Mouse (Mus musculus) lung, postnatal 0 days (tissue): ENCODE measurements at regions not wholly inside any gene's neighbourhood (a gene's known extent, or its start where the extent isn't known, plus 50 kb on each side); places are given as distances from the start of the nearest gene placed in this dataset.

ENCODE experiments used
- ATAC-seq: fragments of 200-750 bp; cut with Nextera tagmentation; 2 replicates; pipeline ENCODE4 v1.8.0; 2017; ENCODE audit warnings: moderate library complexity
- DNase-seq: peaks from one replicate; pipeline ENCODE4 v3.0.0-alpha.2; 2016; ENCODE audit warnings: low spot score
- H3K27ac ChIP-seq: fragments of 300-500 bp; sonication (generic); 2 replicates; pipeline ENCODE4 v1.5.1; 2014; ENCODE audit warnings: antibody characterized with exemption, mild to moderate bottlenecking, low read length, mixed read lengths
- H3K27me3 ChIP-seq: fragments of 300-500 bp; sonication (generic); replicated peaks from 2 replicates; pipeline ENCODE4 v1.6.1; 2014; ENCODE audit warnings: low read length, mixed read lengths; ENCODE audit not compliant: insufficient read depth
- H3K36me3 ChIP-seq: fragments of 300-500 bp; sonication (generic); 2 replicates; pipeline ENCODE4 v1.6.1; 2014; ENCODE audit warnings: low read length, mixed read lengths; ENCODE audit not compliant: insufficient read depth
- H3K4me1 ChIP-seq: fragments of 300-500 bp; sonication (generic); 2 replicates; pipeline ENCODE4 v1.6.1; 2014; ENCODE audit warnings: antibody characterized with exemption, low read depth, low read length, mixed read lengths; ENCODE audit not compliant: insufficient read depth
- H3K4me2 ChIP-seq: fragments of 300-500 bp; sonication (generic); replicated peaks from 2 replicates; pipeline ENCODE4 v1.6.1; 2014; ENCODE audit warnings: low read depth, mild to moderate bottlenecking, low read length, moderate library complexity, mixed read lengths
- H3K4me3 ChIP-seq: fragments of 300-500 bp; sonication (generic); 2 replicates; pipeline ENCODE4 v1.5.1; 2014; ENCODE audit warnings: low read depth, low read length
- H3K9ac ChIP-seq: fragments of 300-500 bp; sonication (generic); replicated peaks from 2 replicates; pipeline ENCODE4 v1.6.1; 2014; ENCODE audit warnings: low read depth, mild to moderate bottlenecking
- H3K9me3 ChIP-seq: fragments of 300-500 bp; sonication (generic); 2 replicates; pipeline ENCODE4 v1.6.1; 2016; ENCODE audit warnings: low read length, mixed read lengths
- CTCF ChIP-seq: IDR thresholded peaks from 2 replicates; pipeline ENCODE4 v1.5.1; 2016; ENCODE audit warnings: antibody characterized with exemption, mild to moderate bottlenecking
- EP300 ChIP-seq: IDR thresholded peaks from 2 replicates; pipeline ENCODE4 v1.6.1; 2016; ENCODE audit warnings: antibody characterized with exemption, mild to moderate bottlenecking, control low read depth
- WGBS: fragments of 180-500 bp; shearing (Covaris S2); extraction: QIAGEN DNeasy Blood & Tissue Kit; methylation state at CpG from one replicate; pipeline ENCODE4 v1.1.7; 2014; 5-methylcytosine and 5-hydroxymethylcytosine counted together

- H3K4me1 ChIP-seq: no peaks in the 10 kb centered on the region
Measured at GRCm38 (mm10) chr6:14230823-14231222, 359.5 kb upstream of the 2610001J05Rik start.

GRCm38 (mm10) chr6:14207509-14207908 lies 336.2 kb upstream of the 2610001J05Rik start:
- 15% methylated on average over 2 of the region's 2 CpGs for WGBS
- Histone ChIP-seq H3K27ac (no peak overlapping the region), H3K36me3 (no peaks in the 10 kb centered on the region), H3K9me3 (no peaks in the 10 kb centered on the region), H3K27me3 (no peaks in the 10 kb centered on the region), H3K4me3 (no peak overlapping the region), H3K4me1 (no peaks in the 10 kb centered on the region), H3K9ac (no peak overlapping the region), H3K4me2 (no peak overlapping the region)
- DNase-seq (peak; percentile 53), ATAC-seq (no peak; the same call in 1 of the 2 replicates)
- no peak for TF ChIP-seq EP300
- peak; percentile 74 for TF ChIP-seq CTCF

More at GRCm38 (mm10) chr6:14230823-14231222, 359.5 kb upstream of the 2610001J05Rik start:
- no peaks in the 10 kb centered on the region for H3K27me3 ChIP-seq
- H3K4me2 ChIP-seq: no peak overlapping the region
- WGBS: 96% methylated on average over 2 of the region's 2 CpGs
- no peaks in the 10 kb centered on the region for H3K36me3 ChIP-seq
- TF ChIP-seq EP300 (no peak), CTCF (no peak)
- H3K27ac ChIP-seq: no peak overlapping the region
- H3K4me3 ChIP-seq: no peak overlapping the region
- ATAC-seq (no peak), DNase-seq (no peak)
- no peak overlapping the region for H3K9ac ChIP-seq
- no peaks in the 10 kb centered on the region for H3K9me3 ChIP-seq

- Histone ChIP-seq H3K27me3 (no peaks in the 10 kb centered on the region), H3K9ac (no peak overlapping the region), H3K9me3 (no peaks in the 10 kb centered on the region), H3K4me2 (no peak overlapping the region), H3K27ac (no peak overlapping the region), H3K4me3 (no peak overlapping the region), H3K4me1 (no peaks in the 10 kb centered on the region), H3K36me3 (no peaks in the 10 kb centered on the region)
- WGBS: 64% methylated on average over 3 of the region's 3 CpGs
- no peak for DNase-seq
- TF ChIP-seq EP300 (no peak), CTCF (no peak)
- no peak for ATAC-seq
Measured at GRCm38 (mm10) chr6:14197107-14197506, 325.8 kb upstream of the 2610001J05Rik start.

GRCm38 (mm10) chr6:14195351-14195750 lies 324.0 kb upstream of the 2610001J05Rik start:
- DNase-seq (no peak), ATAC-seq (no peak)
- Histone ChIP-seq H3K4me2 (no peak overlapping the region), H3K9me3 (no peaks in the 10 kb centered on the region), H3K27ac (no peak overlapping the region), H3K27me3 (no peaks in the 10 kb centered on the region), H3K4me3 (no peak overlapping the region), H3K4me1 (no peaks in the 10 kb centered on the region), H3K9ac (no peak overlapping the region), H3K36me3 (no peaks in the 10 kb centered on the region)
- 79% methylated on average over 5 of the region's 5 CpGs for WGBS
- TF ChIP-seq CTCF (no peak), EP300 (no peak)

- Histone ChIP-seq H3K4me1 (no peaks in the 10 kb centered on the region), H3K27me3 (no peaks in the 10 kb centered on the region), H3K27ac (no peak overlapping the region), H3K9ac (no peak overlapping the region), H3K9me3 (no peaks in the 10 kb centered on the region), H3K4me2 (no peak overlapping the region), H3K4me3 (no peak overlapping the region), H3K36me3 (no peaks in the 10 kb centered on the region)
- TF ChIP-seq EP300: no peak
- TF ChIP-seq CTCF: no peak
- no peak for DNase-seq
- ATAC-seq: no peak
- WGBS: 76% methylated on average over 4 of the region's 4 CpGs
Measured at GRCm38 (mm10) chr6:14191387-14192023, 320.2 kb upstream of the 2610001J05Rik start.

GRCm38 (mm10) chr6:14185921-14186420 lies 314.7 kb upstream of the 2610001J05Rik start:
- no peak overlapping the region for H3K4me3 ChIP-seq
- DNase-seq (no peak), ATAC-seq (no peak)
- TF ChIP-seq EP300 (no peak), CTCF (no peak)
- H3K9ac ChIP-seq: no peak overlapping the region
- no peaks in the 10 kb centered on the region for H3K9me3 ChIP-seq
- H3K36me3 ChIP-seq: no peaks in the 10 kb centered on the region
- H3K27ac ChIP-seq: no peak overlapping the region
- WGBS: 45% methylated on average over 2 of the region's 2 CpGs
- H3K4me1 ChIP-seq: no peaks in the 10 kb centered on the region
- no peaks in the 10 kb centered on the region for H3K27me3 ChIP-seq
- H3K4me2 ChIP-seq: no peak overlapping the region
